Mouse (Mus musculus): ENCODE data around the gene Nrros. TPM values are rescaled to one million over a fixed set of nuclear protein-coding genes. Genes with fewer than 3 reads are reported as not detected.

The Nrros gene
- 1 to 10 TPM; 5.7 to 5.9 TPM for total RNA-seq (2021)

DNA sequence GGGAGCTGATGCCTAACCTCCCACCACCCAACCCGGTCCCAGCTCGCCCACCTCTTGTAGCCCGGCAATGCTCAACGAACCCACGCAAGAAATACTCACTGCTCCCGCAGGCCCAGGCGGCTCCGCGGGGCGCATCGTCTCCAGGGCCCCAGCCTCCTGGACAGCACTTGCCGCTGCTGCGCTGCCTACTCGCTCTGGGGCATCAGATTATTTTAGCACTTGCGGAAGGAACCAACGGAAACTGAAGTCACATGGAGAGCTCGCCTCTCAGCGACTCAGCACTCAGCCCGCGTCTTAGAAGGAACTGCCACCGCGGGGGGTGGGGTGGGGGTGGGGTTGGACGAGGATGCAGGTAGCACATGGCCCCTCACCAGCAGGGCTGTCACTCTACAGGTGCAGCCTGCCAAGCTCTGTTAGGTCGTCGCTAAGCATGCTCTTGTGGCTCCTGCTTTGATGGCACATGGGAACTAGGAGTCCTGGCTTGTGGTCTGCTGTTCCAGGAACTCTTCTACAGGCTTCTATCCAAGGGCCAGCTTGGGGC lies at the start of gene Nrros:
Gene Nrros (minus strand): TSS at position 314 of the 541 bp plus-strand sequence.
- no peak for DNase-seq
- intact Hi-C loops (cut with DNase I): no loop called here

DNA sequence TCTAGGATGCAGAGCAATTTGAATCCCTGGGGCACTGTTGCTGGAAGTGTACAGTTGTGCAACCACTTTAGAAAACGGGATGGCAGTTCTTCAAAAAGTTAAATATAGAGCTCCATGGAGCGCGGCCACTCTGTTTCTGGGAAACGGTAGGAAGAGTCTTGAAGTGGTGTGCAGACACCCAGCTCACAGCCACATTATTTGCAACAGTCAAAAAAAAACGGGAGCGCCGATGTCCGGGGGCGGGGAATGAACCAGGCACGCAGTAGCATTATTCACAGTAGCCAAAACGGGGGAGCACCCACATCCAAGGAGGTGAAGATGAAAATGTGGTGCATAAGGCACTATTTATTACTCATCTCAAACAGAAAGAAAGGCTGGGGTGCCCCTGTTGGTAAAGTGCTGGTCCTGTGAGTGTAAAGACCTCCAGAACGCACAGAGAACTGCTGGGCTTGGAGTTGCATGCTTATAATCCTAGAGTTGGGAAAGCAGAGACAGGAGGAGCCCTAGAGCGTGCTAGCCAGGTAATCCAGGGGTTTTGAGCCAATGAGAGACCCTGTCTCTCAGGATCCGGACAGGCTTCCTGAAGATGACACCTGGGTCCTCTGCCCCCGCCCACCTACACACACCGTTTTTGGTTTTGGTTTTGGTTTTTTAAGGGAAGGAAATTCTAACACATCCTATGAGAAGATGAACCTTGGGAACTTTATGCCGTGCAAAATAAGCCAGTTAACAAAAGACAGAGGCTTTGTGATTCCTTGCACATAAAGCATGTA lies 49.6 kb upstream of the Nrros start:
- intact Hi-C loops (cut with DNase I): no loop called here
- DNase-seq: no peak

DNA sequence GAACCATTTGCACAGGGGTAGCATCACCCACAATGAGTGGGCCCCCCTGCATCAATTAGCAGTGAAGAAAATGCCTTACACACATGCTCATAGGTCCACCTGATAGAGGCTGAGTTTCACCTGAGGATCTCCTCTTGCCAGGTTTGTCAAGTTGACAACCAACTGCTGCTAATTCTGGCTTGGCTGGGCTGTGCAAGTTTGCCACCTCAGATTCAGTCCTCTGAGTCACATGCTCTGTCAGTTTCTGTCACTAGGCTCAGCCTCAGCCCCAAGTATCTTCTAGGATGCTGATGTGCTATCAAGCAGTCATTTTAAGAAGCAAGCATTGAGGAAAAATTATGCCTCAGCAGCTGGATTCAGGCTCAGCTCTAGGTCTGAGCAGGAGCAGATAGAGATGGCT lies 48.8 kb upstream of the Nrros start:
- intact Hi-C loops (cut with DNase I): no loop called here
- no peak for DNase-seq

DNA sequence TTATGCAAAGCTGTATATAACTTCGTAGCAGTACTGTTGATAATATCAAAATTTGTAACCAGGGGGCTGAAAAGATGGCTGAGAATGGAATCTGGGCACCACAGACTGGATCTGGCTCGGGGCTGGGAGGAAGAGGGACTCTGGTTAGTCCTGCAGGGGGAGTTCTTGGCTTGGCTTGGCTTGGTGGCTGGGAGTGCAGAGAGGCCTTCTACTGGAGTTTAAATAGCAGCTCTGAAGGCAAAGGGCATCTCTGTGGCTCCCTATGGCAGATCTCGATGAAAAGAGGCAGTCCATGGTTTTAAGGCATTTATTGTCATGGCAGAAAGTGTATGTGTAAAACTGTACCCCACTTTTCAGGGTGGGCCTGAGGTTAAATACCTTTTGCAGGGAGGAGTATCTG lies 39.5 kb upstream of the Nrros start:
- intact Hi-C loops (cut with DNase I): no loop called here
- no peak for DNase-seq

DNA sequence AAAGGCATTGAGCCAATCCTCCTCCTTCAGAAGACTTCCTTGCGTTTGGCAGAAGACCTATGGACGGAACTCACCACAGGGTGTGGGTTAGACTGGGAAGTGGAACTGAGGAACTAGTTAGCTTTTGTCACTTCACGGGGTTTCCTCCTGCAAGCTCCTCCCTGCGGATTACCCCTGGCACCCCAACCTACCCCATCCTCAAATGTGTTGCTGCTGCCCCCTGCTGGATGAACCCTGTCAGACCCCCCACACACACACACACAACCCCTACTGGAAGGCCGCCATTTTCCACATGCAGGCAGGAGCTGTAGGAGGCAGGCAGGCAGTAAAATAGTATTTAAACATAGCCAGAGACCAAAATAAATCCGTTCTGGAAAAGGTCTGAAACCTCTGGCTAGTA lies 37.3 kb upstream of the Nrros start:
- DNase-seq: peak; percentile 27
- intact Hi-C loops (cut with DNase I): no loop called here

DNA sequence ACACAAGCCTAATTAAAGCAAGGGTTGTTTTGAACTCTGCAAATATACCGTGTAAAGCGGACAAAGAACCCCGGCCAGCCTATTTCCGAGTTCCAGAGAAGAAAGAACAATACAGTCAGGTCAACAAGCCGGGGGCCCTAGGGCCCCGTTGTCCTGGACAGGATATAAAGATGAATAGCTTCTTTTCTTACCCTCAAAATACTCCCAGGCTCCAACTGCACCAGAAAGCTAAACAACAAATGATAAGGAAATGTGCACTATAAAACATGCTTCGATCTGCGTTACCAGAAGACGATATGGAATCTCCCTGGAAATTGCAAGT lies 35.6 kb upstream of the Nrros start:
- intact Hi-C loops (cut with DNase I): no loop called here
- no peak for DNase-seq

DNA sequence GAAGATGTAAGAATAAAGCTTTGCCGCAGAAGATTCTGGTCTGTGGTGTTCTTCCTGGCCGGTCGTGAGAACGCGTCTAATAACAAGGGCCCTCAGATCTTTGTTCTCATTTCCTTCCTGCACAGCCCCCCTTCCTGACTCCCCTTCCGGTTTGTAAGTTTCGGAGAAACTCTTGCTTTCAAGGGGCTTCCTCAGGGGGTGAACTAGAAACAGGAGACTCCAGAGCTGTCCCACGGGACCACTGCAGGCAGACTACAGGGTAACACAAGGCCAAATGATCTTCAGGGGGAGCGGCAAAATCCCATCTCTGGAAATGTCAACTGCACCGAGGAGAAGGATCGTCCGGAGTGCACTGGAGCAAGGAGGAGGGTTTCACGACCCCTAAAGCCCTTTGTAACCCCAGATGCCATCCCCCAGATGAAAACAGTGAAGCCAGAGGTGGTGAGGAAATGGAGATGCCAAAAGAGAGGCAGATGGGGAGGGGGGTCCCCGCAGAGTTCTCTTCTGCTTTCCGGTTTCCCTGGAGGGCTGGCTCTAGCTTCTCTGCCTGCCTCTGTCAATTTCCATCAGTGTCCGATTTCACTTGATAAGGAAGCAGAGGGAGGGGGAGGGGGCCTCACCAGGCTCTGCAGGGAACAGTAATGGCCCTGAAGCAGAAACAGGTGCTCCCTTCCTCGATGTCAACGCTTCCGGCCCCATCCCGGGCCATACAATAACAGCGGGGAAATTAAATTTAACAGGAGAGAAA lies 35.0 kb upstream of the Nrros start:
- intact Hi-C loops (cut with DNase I): no loop called here
- peak; percentile 51 for DNase-seq

DNA sequence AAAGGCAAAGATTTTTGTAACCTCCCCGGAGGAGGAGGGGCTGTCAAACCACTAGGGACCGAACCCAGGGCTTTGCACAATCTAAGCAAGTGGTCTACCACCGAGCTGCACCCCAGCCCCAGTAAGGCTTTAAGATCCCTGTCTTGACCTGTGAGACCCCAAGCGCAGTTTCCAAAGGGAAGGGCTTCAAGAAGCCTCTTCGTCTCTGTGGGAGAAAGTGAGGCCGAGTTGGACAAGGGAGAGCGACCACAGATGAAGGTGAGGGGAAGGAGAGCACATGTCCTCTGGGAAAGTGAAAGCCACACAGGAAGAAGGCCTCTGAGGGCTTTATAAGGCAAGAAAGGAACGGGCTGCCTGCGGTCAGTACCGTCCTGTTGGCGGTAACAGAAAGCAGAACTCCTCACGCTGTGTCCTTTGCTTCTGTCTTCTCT lies 24.6 kb upstream of the Nrros start:
- intact Hi-C loops (cut with DNase I): no loop called here

DNA sequence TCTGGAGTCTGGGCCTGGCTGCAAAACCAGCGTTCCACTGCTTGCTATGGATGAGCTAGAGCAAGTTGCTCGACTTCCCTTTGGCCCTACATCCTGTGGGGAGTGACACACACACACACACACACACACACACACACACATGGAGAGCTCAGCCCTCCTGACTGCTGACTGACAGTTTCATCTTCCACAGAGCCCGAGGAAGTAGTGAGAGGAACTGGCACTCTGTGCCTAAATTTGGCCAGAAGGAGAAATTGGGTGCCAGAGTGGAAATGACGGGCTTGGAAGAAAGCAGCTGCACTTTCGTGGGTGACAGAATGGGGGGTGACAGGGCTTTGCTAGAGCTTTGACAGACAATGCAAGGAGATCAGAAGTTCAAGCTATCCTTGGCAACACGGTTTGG lies 23.7 kb upstream of the Nrros start:
- intact Hi-C loops (cut with DNase I): no loop called here
- DNase-seq: peak; percentile 36

More for the DNA sequence above, 24.6 kb upstream of the Nrros start:
- no peak for DNase-seq

DNA sequence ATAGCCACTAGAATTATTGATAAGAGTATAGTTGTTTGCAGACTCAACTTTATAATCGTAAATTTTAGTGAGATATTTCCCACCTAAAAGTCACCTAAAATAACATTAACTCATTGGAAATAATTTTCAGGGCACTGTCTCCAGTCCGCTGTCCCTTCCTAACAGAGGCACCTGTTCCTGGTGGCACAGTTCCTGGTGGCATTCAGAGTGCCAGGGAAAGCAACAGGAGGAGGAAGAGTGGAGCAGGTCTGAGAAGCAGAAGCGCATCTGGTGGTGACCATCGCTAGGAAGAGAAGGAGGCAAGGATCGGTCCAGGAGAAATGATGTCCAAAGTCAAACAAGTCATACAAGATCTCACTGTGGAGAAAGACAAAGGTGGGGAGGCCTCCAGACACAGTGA lies 20.7 kb upstream of the Nrros start:
- intact Hi-C loops (cut with DNase I): no loop called here
- DNase-seq: no peak

DNA sequence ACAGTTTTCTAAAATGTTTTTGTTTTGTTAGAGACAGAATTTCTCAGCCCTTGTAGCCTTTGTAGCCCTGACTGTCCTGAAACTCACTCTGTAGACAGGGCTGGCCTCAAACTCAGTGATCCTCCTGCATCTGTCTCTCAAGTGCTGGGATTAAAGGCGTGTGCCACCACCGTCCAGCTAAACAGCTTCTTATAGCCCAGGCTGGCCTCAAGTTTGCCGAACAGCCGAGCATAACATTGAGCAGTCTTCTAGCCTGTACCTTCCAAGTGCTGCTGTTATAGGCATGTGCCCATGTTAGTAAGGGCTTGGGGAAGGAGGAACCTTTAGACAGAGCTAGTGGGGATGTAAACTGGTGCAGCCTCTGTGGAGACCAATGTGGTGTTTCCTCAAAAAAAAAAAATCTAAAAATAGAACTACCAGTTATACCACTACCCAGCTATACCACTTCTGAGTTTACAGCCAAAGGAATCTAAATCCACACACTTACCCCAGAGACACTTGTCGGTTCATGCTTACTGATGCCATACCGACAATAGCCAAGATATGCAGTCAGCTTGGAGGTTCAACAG lies 14.0 kb upstream of the Nrros start, which contains the start of gene Bex6:
Gene Bex6 (plus strand): TSS at position 491 of the 569 bp plus-strand sequence.
- intact Hi-C loops (cut with DNase I): no loop called here
- DNase-seq: no peak

DNA sequence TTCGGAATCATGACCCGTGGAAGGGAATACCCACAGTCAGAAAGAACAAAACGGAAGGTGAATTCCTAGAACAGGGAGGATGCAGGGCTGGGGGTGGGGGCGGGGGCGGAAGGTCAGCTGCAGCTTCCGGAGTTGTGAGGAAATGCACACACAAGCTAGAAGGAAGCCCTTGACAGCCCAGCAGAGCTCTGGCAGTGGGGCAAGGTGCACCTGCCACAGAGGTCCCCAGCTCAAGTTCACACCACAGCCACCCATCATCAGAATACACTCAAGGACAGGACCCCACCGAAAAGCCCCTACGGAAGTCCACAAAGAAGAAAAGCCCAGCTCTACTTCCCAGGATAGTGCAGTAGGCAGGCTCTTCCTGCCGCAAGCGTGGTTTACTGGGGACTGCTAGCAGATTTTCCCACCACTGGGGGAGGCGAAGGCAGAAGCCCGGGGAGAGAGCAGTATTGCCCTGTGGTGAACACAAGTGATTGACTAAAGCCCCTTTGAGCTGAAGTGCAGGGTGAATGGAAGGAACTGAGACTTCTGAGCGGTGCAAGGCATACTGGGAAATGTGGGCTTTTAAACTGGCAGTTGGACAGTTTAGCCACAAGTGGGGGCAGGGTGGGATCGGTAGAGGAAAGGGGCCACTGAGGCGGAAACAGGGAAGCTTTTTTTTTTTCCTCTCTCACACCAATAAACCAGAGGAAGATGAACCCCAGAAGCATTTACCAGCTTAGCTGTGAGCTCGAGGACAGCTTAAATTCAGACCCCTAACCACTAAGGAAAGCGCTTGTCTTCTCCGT lies 11.7 kb upstream of the Nrros start:
- DNase-seq: no peak
- intact Hi-C loops (cut with DNase I): no loop called here

DNA sequence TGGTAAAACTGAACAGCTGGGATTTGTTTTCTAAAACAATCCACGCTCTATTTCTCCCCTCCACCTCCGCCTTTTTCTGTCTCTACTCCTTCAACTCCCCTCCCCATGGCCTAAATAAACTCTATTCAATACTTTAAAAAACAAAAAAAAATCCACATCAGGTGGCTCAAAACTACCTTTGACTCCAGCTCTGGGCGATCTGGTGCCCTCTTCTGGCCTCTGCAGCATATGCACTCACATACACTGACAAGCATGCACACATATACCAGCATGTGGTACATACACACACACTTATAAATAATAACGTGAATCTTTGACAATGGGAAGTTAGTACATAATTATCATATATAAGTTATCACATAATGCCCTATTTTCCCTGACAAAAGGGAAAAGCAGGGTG lies 9.6 kb upstream of the Nrros start:
- intact Hi-C loops (cut with DNase I): no loop called here
- DNase-seq: no peak

DNA sequence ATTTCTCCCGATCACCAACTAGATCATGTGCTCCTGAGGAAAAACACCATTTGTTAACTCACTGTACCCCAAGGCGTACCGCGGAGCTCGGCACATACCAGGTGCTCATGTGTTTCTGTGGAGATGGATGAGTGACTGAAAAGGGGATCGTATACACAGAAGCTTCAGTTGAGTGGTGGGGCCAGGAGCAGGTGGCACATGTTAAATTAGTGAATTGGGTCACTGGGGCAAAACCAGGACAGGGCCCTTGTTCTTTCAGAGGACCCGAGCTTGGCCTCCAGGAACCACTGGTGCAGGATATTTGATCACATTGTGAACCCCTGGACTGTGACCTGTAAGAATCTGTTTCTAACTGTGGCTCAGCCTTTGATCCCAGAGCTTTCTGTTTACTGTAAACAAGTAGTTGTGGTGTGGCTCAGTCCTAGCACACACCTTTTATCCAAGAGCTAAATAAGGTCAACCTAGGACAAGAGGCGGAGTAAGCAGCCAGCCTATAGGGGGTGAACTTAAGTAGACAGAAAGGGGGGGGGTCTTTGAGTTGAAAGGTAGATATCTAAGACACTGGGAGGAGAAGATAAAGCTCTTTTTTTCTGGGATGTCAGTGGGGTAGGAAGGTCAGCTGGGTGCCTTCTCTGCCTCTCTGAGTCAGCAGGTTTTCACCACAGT lies 9.1 kb upstream of the Nrros start:
- no peak for DNase-seq
- intact Hi-C loops (cut with DNase I): no loop called here

DNA sequence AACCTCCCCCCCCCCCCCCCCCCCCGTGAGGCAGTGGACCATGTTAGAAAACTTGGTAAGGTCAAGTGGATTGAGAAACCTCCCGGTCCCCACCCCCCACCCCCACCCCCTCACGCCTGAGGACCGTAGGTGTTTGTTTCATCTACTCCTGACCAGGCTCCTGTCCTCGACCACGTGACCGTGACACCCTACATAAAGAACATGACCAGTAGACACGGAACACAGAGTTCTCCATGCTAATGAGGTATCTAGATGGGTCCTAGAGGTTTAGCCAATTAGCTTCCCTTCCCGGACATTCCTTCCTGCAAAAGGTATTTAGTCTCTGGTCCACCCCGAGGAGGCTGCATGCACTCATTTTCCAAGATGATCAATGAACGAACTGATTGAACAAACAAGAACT lies 8.0 kb upstream of the Nrros start:
- DNase-seq: no peak
- intact Hi-C loops (cut with DNase I): no loop called here

DNA sequence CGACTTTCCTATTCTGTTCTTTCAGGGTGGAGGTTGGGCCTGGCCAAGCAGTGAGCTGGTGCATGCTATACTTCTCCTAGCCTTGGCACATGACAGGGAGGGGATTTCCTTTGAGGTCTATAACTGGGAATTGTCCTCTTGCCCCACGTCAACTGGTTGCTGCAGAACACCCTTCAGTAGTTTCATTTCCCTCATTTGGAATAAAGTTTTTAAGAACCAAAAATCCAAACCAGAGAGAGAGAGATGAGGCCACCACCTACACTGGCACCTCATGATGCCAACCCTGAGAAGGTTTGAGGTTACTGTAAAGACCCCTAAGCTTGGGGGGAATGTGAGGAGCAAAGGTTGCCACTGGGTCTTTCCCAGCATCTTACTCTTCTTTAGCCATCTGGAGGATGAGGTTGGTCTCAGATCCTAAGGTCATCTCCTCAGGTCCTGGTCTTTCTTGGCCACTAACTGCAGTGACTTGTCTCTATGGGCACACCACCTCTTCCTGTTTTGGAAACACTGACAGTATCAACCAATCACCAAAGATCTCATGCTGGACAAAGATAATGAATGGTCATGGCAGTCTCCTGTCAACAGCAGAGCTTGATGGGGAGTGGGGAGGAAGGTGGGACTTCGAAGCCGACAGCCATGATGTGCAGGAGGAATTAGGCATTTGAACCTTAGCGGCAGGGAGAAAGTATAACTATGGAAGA lies 5.8 kb upstream of the Nrros start:
- intact Hi-C loops (cut with DNase I): no loop called here
- DNase-seq: no peak

DNA sequence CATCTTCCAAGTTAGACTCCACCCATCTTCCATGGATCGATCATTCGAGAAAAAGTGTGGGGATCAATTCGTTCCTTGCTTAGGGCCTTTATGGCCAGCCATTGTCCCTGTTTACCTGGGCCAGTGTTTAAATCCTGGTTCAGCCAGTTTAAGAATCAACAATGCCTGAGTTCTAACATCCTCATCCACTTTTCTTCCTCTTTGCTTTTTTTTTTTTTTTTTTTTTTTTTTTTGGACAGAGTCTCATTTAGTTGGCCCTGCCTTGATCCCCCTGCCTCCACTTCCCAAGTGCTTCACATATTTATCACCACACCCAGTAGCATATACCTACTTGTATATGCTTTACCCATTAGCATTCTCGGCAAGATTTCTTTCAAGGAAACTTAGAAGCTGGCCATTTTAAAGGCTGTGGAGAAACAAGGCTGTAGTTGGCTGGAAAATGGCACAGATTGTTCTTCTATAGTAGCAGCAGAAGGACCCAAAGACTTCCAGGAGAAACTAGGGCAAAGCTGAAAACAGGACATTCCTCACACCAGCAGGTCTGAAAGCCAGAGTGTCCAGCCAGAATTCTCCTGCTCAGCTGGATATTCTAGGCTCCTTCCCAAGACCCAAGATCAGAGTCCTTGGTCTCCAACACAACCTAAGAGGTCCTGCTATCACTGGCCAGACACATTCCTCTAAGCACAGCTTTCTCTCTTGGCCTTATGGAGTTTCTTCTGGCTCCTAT lies 2.6 kb upstream of the Nrros start:
- intact Hi-C loops (cut with DNase I): no loop called here

DNA sequence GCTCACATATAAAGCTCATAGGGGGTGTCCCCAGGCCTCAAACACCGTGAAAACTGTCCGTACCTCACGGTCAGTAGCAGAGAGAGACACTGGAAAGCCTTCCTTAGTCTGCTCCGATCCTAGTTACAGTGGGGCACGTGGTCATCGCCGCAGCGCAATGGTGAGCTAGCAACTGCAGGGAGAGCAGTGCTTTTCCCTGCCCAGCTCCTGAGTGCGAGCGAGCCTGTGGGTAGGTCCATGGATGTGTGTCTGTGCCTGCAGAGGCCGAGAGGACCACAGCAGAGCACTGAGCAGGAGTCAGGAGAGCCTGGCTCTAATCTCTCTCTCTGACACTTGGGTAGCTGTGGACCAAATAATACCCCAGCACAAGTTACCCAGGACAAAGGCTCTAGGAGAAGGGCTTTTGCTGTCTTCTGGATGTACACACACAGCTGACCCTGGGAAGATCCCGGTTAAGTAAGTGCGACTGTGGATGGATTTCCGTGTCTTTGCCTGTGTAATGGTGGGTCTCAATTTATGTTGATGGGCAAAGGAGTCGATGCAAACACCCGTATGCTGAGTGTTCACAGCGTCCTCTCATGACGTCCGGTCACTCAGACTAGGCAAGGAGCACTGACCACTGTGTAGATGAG lies 882 bp downstream of the Nrros start:
- intact Hi-C loops (cut with DNase I): no loop called here
- DNase-seq: no peak

More for the DNA sequence above, 2.6 kb upstream of the Nrros start:
- no peak for DNase-seq

DNA sequence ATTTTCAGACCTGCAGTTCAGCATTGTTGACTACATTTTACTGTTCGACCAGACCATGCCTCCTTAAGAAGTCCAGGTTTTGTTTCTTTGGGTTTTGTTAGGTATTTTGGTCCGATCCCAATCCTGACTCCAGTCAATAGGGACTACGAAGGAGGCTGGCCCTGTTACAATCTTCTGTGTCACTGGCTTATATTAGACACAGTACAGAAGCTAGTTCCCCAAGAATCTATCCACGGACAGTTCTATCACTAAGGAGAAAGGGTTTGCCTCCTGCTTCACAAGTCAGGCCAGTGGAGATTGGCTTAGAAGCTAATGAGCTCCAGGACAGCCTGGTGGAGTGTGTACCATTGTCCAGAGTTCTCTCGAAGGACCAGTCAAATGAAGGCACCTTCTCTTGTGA lies 1.5 kb downstream of the Nrros start:
- no peak for DNase-seq
- intact Hi-C loops (cut with DNase I): no loop called here
